16 mouse cellular contexts compared by ENCODE assay signal in genomic region chr9:48688859-48689717, GRCm38 (mm10).
DNase-seq lines count a peak whose midpoint lies in the region; ATAC-seq lines count a peak whose summit lies in the region.
"Had no signal": no experiment of that assay in that cellular context is flagged by ENCODE, and none has a peak within 500 bp of the region (broad histone marks: within the 10 kb centered on the region; RNA-seq: fewer than 3 reads in every experiment).

No protein-coding gene starts in this region.

- ATAC-seq in lung, embryonic 15.5 days (ENCODE audit: borderline replicate concordance, extremely low read depth, low FRiP score, low TSS enrichment): peak; percentile 50; the same call in 1 of the 2 replicates
- peak; percentile 91 for ATAC-seq in liver, embryonic 12.5 days
- no peak for ATAC-seq in cerebellum, adult (ENCODE audit: insufficient number of reproducible peaks, low FRiP score, low TSS enrichment)
- ATAC-seq: CD4-positive, CD25-positive, alpha-beta regulatory T cell, adult 4 months; forebrain, embryonic 16.5 days had no signal

- no peaks in the 10 kb centered on the region for H3K9me3 ChIP-seq in lung, embryonic 15.5 days
- H3K9me3 ChIP-seq in liver, embryonic 12.5 days (replicated peaks): no peaks in the 10 kb centered on the region
- H3K9me3 ChIP-seq: embryonic facial prominence, embryonic 15.5 days; heart, embryonic 13.5 days had no signal

- peaks cover 6% of the 10 kb centered on the region for H3K4me1 ChIP-seq in lung, embryonic 15.5 days
- H3K4me1 ChIP-seq in liver, embryonic 12.5 days: peaks cover 35% of the 10 kb centered on the region
- H3K4me1 ChIP-seq: embryonic facial prominence, embryonic 15.5 days had no signal

- intact Hi-C loops in left cerebral cortex, postnatal 14 days (cut with DNase I): no loop called here

- no peak overlapping the region for H3K4me3 ChIP-seq in lung, embryonic 15.5 days
- H3K4me3 ChIP-seq in liver, embryonic 12.5 days: peak overlapping the region; percentile 20; the same call in 1 of the 2 replicates
- H3K4me3 ChIP-seq: embryonic facial prominence, embryonic 15.5 days; heart, embryonic 13.5 days had no signal

- no peak overlapping the region for H3K27ac ChIP-seq in lung, embryonic 15.5 days
- peak overlapping the region; percentile 87 for H3K27ac ChIP-seq in liver, embryonic 12.5 days
- H3K27ac ChIP-seq: embryonic facial prominence, embryonic 15.5 days; heart, embryonic 13.5 days; macrophage had no signal

- H3K27me3 ChIP-seq in lung, embryonic 15.5 days: no peaks in the 10 kb centered on the region
- peaks cover 14% of the 10 kb centered on the region; the same call in 1 of the 2 replicates for H3K27me3 ChIP-seq in liver, embryonic 12.5 days (replicated peaks)

- no peak for DNase-seq in lung, postnatal 14 days
- DNase-seq in c-Kit-positive CD71-positive TER-119-positive erythroid progenitor cells, embryonic 14.5 days (ENCODE audit: low spot score): peak; percentile 35
- DNase-seq in left cerebral cortex, postnatal 14 days (ENCODE audit: low spot score in 2 of 2): no peak
- no peak for DNase-seq in frontal cortex, postnatal 10 days (ENCODE audit: low spot score in 2 of 2)
- DNase-seq: adrenal gland, postnatal 36 days; cerebellum, adult 11-12 months; kidney, postnatal 14 days; thymus, adult 18-20 months had no signal

- no peaks in the 10 kb centered on the region for H3K36me3 ChIP-seq in lung, embryonic 15.5 days
- H3K36me3 ChIP-seq in liver, embryonic 12.5 days: no peaks in the 10 kb centered on the region
- H3K36me3 ChIP-seq: embryonic facial prominence, embryonic 15.5 days; heart, embryonic 13.5 days had no signal

- 61% methylated on average over 6 of the region's 6 CpGs for WGBS in lung, embryonic 15.5 days
- WGBS in liver, embryonic 12.5 days (ENCODE audit: insufficient replicate concordance): 23% methylated on average over 6 of the region's 6 CpGs

- no peak overlapping the region for H3K9ac ChIP-seq in lung, embryonic 15.5 days
- H3K9ac ChIP-seq in liver, embryonic 12.5 days: peak overlapping the region; percentile 42
- H3K9ac ChIP-seq: embryonic facial prominence, embryonic 15.5 days; heart, embryonic 13.5 days had no signal

- no peak overlapping the region for H3K4me2 ChIP-seq in lung, embryonic 15.5 days
- peak overlapping the region; percentile 68 for H3K4me2 ChIP-seq in liver, embryonic 12.5 days
- H3K4me2 ChIP-seq: embryonic facial prominence, embryonic 15.5 days; heart, embryonic 13.5 days had no signal
